Mouse (Mus musculus): ENCODE measurements around the gene Mgmt. TPM values are rescaled to one million over a fixed set of nuclear protein-coding genes. Genes with fewer than 3 reads are reported as not detected.
A peak's percentile ranks its signal among the peaks of the same experiment; 100 is the strongest.

Gene Mgmt
- 2.6 and 2.7 TPM in 2 replicates for polyA plus RNA-seq (2016; fragmentation: Nextera tagmentation; extraction: Ambion mirVana)

- H3K27ac ChIP-seq (replicated peaks) = no peak within 1 kb of the TSS
- H3K9me3 ChIP-seq = no peaks in the 10 kb centered on the region
- peak; percentile 99 for ATAC-seq (ENCODE audit: low FRiP score, low read depth)
- 12% methylated on average over 33 of the region's 33 CpGs for WGBS
- peak within 1 kb of the TSS; percentile 33 for H3K4me3 ChIP-seq
- peak within 1 kb of the TSS; percentile 55 for H3K4me2 ChIP-seq (replicated peaks)
- peak within 1 kb of the TSS; percentile 53 for H3K9ac ChIP-seq (replicated peaks)
- peaks cover 7% of the 10 kb centered on the region for H3K4me1 ChIP-seq
- 0 out of 2 replicates have a peak, but pooled peaks cover 2% of the 10 kb centered on the region for H3K27me3 ChIP-seq
- no peaks in the 10 kb centered on the region for H3K36me3 ChIP-seq
Observed at GRCm38 (mm10) chr7:136894106-136894986, at the start of gene Mgmt. TSS of gene Mgmt (plus strand) at chr7:136894614.

- 56% methylated on average over 5 of the region's 5 CpGs for WGBS
Observed at GRCm38 (mm10) chr7:136844835-136845234, 49.6 kb upstream of the Mgmt start.

GRCm38 (mm10) chr7:136845321-136845720, 49.1 kb upstream of the Mgmt start:
- no peaks in the 10 kb centered on the region for H3K36me3 ChIP-seq
- H3K9ac ChIP-seq (replicated peaks) = no peak overlapping the region
- peaks cover 5% of the 10 kb centered on the region for H3K27me3 ChIP-seq
- H3K4me2 ChIP-seq (replicated peaks) = no peak overlapping the region
- H3K4me3 ChIP-seq = no peak overlapping the region
- H3K4me1 ChIP-seq = peaks cover 26% of the 10 kb centered on the region
- no peak for ATAC-seq (ENCODE audit: low FRiP score, low read depth)
- H3K27ac ChIP-seq (replicated peaks) = no peak overlapping the region
- 39% methylated on average over 9 of the region's 9 CpGs for WGBS
- no peaks in the 10 kb centered on the region for H3K9me3 ChIP-seq

More at GRCm38 (mm10) chr7:136844835-136845234, 49.6 kb upstream of the Mgmt start:
- no peak for ATAC-seq (ENCODE audit: low FRiP score, low read depth)
- peaks cover 26% of the 10 kb centered on the region for H3K4me1 ChIP-seq
- no peaks in the 10 kb centered on the region for H3K36me3 ChIP-seq
- H3K9ac ChIP-seq (replicated peaks) = no peak overlapping the region
- no peak overlapping the region for H3K4me2 ChIP-seq (replicated peaks)
- peaks cover 5% of the 10 kb centered on the region for H3K27me3 ChIP-seq
- no peak overlapping the region for H3K27ac ChIP-seq (replicated peaks)
- no peak overlapping the region for H3K4me3 ChIP-seq
- no peaks in the 10 kb centered on the region for H3K9me3 ChIP-seq

- H3K4me2 ChIP-seq (replicated peaks) = no peak overlapping the region
Observed at GRCm38 (mm10) chr7:136846086-136846620, 48.3 kb upstream of the Mgmt start.

GRCm38 (mm10) chr7:136847601-136848000, 46.8 kb upstream of the Mgmt start:
- Histone ChIP-seq H3K4me3 (no peak overlapping the region), H3K4me1 (peaks cover 26% of the 10 kb centered on the region), H3K9ac (replicated peaks) (no peak overlapping the region), H3K9me3 (no peaks in the 10 kb centered on the region), H3K4me2 (replicated peaks) (no peak overlapping the region), H3K36me3 (no peaks in the 10 kb centered on the region), H3K27ac (replicated peaks) (no peak overlapping the region), H3K27me3 (peaks cover 10% of the 10 kb centered on the region)
- WGBS = 90% methylated on average over 6 of the region's 6 CpGs
- ATAC-seq (ENCODE audit: low FRiP score, low read depth) = no peak

More at GRCm38 (mm10) chr7:136846086-136846620, 48.3 kb upstream of the Mgmt start:
- Histone ChIP-seq H3K27ac (replicated peaks) (no peak overlapping the region), H3K27me3 (peaks cover 5% of the 10 kb centered on the region), H3K9ac (replicated peaks) (no peak overlapping the region), H3K4me3 (no peak overlapping the region), H3K4me1 (peaks cover 26% of the 10 kb centered on the region), H3K9me3 (no peaks in the 10 kb centered on the region), H3K36me3 (no peaks in the 10 kb centered on the region)
- WGBS = 28% methylated on average over 10 of the region's 10 CpGs
- ATAC-seq (ENCODE audit: low FRiP score, low read depth) = no peak

GRCm38 (mm10) chr7:136848761-136849160, 45.7 kb upstream of the Mgmt start:
- 90% methylated on average over 8 of the region's 8 CpGs for WGBS
- Histone ChIP-seq H3K9me3 (no peaks in the 10 kb centered on the region), H3K4me1 (peaks cover 22% of the 10 kb centered on the region), H3K27ac (replicated peaks) (no peak overlapping the region), H3K36me3 (no peaks in the 10 kb centered on the region), H3K4me3 (no peak overlapping the region), H3K4me2 (replicated peaks) (no peak overlapping the region), H3K27me3 (peaks cover 10% of the 10 kb centered on the region), H3K9ac (replicated peaks) (no peak overlapping the region)
- no peak for ATAC-seq (ENCODE audit: low FRiP score, low read depth)

- H3K4me1 ChIP-seq = peaks cover 15% of the 10 kb centered on the region
- no peak overlapping the region for H3K27ac ChIP-seq (replicated peaks)
- no peak for ATAC-seq (ENCODE audit: low FRiP score, low read depth)
Observed at GRCm38 (mm10) chr7:136849811-136850210, 44.6 kb upstream of the Mgmt start.

GRCm38 (mm10) chr7:136850339-136850738, 44.1 kb upstream of the Mgmt start:
- ATAC-seq (ENCODE audit: low FRiP score, low read depth) = no peak
- 77% methylated on average over 5 of the region's 5 CpGs for WGBS
- no peaks in the 10 kb centered on the region for H3K9me3 ChIP-seq
- peaks cover 10% of the 10 kb centered on the region for H3K27me3 ChIP-seq
- H3K4me3 ChIP-seq = no peak overlapping the region
- no peak overlapping the region for H3K27ac ChIP-seq (replicated peaks)
- no peak overlapping the region for H3K9ac ChIP-seq (replicated peaks)
- H3K36me3 ChIP-seq = no peaks in the 10 kb centered on the region
- no peak overlapping the region for H3K4me2 ChIP-seq (replicated peaks)
- H3K4me1 ChIP-seq = peaks cover 12% of the 10 kb centered on the region

More at GRCm38 (mm10) chr7:136849811-136850210, 44.6 kb upstream of the Mgmt start:
- Histone ChIP-seq H3K9me3 (no peaks in the 10 kb centered on the region), H3K9ac (replicated peaks) (no peak overlapping the region), H3K36me3 (no peaks in the 10 kb centered on the region), H3K4me2 (replicated peaks) (no peak overlapping the region), H3K4me3 (no peak overlapping the region), H3K27me3 (peaks cover 10% of the 10 kb centered on the region)
- 85% methylated on average over 3 of the region's 3 CpGs for WGBS

GRCm38 (mm10) chr7:136851946-136852345, 42.5 kb upstream of the Mgmt start:
- WGBS = 81% methylated on average over 8 of the region's 8 CpGs

GRCm38 (mm10) chr7:136852721-136853120, 41.7 kb upstream of the Mgmt start:
- Histone ChIP-seq H3K4me1 (no peaks in the 10 kb centered on the region), H3K9me3 (no peaks in the 10 kb centered on the region), H3K27me3 (peaks cover 5% of the 10 kb centered on the region; the same call in 1 of the 2 replicates), H3K36me3 (no peaks in the 10 kb centered on the region), H3K4me3 (no peak overlapping the region), H3K9ac (replicated peaks) (no peak overlapping the region), H3K27ac (replicated peaks) (no peak overlapping the region), H3K4me2 (replicated peaks) (no peak overlapping the region)
- no peak for ATAC-seq (ENCODE audit: low FRiP score, low read depth)
- WGBS = 77% methylated on average over 4 of the region's 4 CpGs

More at GRCm38 (mm10) chr7:136851946-136852345, 42.5 kb upstream of the Mgmt start:
- Histone ChIP-seq H3K27ac (replicated peaks) (no peak overlapping the region), H3K27me3 (peaks cover 10% of the 10 kb centered on the region), H3K4me1 (no peaks in the 10 kb centered on the region), H3K9me3 (no peaks in the 10 kb centered on the region), H3K4me3 (no peak overlapping the region), H3K4me2 (replicated peaks) (no peak overlapping the region), H3K36me3 (no peaks in the 10 kb centered on the region), H3K9ac (replicated peaks) (no peak overlapping the region)
- ATAC-seq (ENCODE audit: low FRiP score, low read depth) = no peak

GRCm38 (mm10) chr7:136864677-136865463, 29.5 kb upstream of the Mgmt start:
- no peak overlapping the region for H3K4me2 ChIP-seq (replicated peaks)
- H3K27me3 ChIP-seq = peaks cover 12% of the 10 kb centered on the region
- no peak overlapping the region for H3K4me3 ChIP-seq
- WGBS = 18% methylated on average over 7 of the region's 7 CpGs
- H3K9me3 ChIP-seq = peaks cover 4% of the 10 kb centered on the region; the same call in 1 of the 2 replicates
- no peaks in the 10 kb centered on the region for H3K36me3 ChIP-seq
- H3K4me1 ChIP-seq = peaks cover 16% of the 10 kb centered on the region
- H3K9ac ChIP-seq (replicated peaks) = no peak overlapping the region
- no peak for ATAC-seq (ENCODE audit: low FRiP score, low read depth)
- no peak overlapping the region for H3K27ac ChIP-seq (replicated peaks)

Data from midbrain, embryonic 12.5 days (tissue).